Mouse (Mus musculus) kidney, postnatal 14 days (tissue): ENCODE measurements at regions not wholly inside any gene's neighbourhood (a gene's known extent, or its start where the extent isn't known, plus 50 kb on each side); places are given as distances from the start of the nearest gene placed in this dataset.
A peak's percentile ranks its signal among the peaks of the same experiment; 100 is the strongest.

Experiments
- DNase-seq: peaks from one replicate; pipeline ENCODE4 v3.0.0; 2022; ENCODE audit warnings: mixed read lengths

DNA sequence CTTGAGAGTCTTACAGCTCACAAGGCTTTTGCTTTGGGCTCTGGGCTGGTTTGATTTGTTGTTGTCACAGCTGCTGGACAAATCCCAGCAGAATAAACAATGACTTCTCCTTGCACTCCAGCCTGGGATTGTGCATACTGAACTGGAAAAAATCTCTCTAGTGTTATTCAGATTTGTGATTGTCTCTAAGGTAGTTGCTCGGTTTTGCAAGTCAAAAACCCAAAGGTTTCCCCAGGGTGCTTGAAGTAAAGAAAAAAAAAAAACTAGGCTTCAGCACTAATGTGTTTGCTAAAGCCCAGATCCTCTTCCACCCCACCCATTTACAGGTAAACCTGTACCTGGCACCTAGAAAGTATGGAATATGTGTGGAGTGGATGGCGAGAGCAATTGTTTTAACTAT, 149.5 kb upstream of the Spef2 start:
- no peak for DNase-seq

DNA sequence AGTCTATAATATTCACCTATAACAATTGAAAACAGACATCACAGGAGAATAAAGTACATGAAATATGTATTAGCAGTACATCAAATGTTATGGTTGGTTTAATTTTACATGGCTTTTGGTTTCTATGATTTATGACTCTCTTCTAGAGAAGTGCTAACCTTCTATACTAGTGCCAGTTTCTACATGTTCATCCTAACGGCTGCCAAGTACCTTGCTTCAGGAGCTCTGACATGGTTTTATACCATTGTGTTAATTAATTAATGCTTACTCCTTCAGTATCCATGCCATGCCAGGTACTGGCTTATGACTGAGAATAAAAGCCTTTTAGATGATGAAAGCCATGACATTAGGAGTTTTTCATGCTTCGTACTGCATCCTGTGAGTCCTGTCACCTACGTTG, 144.5 kb upstream of the Spef2 start:
- no peak for DNase-seq

DNA sequence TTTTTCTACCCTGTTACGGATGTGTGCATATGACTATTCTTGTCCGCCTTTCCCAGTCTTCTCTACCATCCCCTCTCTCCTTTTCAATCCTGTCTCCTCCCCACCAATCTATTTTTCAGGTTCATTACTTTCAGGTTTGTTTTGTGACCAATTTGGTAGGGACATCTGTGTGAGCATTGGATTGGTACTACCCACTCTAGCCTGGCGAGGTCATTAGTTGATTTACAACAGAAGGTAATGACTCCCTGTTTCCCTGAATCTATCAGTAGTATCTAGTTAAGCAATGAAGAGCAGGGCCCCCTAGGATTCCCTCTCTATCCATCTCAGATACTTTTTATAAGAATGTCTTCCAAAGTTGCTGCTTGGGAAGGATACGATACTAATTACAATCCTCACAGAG, 143.5 kb upstream of the Spef2 start:
- no peak for DNase-seq

DNA sequence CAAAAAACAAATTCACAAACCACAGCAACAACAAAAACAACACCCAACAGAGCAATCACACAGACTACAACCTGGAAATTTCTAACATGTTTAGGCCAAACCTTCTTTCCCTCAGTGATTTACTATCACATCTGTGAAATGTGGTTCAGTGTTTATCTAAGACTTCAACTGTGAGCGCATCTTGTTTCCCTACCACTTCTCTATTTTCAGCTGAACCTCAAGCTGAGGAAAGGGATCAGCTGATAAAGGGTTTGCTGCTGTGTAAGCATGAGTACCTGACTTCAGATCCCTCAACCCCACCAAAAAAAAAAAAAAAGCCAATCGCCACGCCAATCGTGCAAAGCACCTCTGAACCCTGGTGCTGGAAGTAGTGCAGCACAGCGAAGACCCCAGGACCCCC, 142.8 kb upstream of the Spef2 start:
- no peak for DNase-seq

DNA sequence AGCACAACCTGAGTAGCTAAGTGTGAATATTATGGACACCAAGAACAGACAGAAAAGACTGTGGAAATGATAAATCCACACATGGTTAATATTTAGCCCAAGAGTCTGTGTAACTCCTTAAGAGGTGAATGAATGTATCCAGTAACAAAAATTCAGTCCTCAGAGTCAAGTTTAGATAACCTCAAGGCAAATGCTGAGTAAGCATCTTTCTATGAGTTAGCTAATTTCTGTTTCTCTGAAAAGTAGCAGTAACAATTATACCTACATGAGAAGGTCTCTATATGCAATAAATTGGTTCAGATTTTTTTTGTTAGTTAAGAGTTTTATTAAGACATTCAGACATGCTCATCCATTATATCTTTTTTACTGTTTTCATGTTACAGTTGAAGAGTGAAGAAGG, 127.1 kb upstream of the Spef2 start:
- no peak for DNase-seq

DNA sequence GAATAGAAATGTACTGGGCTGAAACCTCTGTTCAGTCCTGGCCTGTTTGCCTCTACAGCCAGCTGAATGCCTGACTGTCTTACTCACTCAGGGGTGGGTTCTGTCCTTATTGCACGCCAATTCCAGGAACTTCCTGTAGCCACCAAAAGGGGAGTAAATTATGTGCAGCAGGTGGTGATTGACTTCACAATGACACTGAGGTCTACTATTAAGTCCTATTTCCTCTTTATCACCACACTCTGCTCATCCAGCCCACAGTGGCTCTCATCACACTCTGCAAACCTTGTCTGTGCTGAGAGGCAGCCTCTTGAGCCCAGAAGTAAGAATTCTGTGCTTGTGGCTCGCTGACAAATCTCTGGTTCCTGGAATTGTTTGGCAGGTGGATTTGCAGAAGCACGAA, 121.5 kb upstream of the Spef2 start:
- DNase-seq: no peak

DNA sequence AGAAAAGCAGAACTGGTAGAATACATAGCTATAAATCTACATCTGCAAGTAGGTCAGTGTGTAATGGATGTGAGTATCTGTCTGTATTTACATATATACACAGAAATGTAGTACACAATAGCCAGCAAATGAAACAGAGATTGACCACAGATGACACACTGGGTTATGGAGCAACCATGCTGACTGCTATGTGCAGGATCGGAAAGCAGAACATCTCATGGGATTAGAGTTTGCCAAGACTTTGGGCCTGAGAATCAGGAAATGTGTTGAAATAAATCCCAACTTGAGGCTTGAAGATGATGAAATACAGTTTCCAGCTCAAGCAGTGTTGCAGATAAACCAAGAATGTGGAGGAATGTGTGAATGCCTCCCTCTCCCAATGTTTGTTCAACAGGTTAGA, 116.1 kb upstream of the Spef2 start:
- DNase-seq: peak; percentile 23

DNA sequence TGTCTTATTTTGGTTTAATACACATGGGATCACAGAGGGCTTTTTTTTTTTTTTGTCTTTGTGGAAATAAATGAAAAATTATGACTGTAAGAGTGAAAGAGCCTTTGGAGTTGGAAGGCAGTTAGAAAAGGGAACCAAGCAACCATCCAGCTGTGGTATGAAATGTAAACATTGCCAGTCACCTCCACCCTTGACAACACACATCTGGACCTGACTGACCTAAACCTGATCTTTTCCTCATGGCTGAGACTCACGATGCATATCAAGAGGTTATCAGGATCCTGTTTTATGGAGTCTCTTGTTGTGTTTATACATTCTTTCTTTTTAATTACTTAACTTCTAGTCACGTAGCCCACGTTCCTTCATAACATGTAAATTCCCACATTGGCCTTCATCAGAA, 113.2 kb upstream of the Spef2 start:
- DNase-seq: peak; percentile 7

DNA sequence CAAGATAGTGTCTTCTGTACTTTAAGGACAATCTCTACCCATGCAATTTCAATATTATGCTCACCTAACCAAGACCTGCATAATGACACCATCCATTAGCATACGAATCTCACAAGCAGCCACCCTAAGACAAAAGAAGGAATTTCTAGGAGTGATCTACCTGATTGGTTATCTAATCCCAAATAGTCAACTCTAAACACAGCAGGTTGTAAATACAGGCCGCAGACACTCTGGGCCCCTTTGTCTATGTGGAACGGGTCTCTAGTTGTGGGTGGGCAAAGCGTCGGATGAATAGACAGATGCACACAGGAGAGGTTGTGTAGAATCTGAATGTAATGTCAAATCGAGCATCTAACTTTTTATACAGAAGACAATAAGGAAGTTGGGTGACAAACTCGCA, 91.0 kb upstream of the Spef2 start:
- no peak for DNase-seq

DNA sequence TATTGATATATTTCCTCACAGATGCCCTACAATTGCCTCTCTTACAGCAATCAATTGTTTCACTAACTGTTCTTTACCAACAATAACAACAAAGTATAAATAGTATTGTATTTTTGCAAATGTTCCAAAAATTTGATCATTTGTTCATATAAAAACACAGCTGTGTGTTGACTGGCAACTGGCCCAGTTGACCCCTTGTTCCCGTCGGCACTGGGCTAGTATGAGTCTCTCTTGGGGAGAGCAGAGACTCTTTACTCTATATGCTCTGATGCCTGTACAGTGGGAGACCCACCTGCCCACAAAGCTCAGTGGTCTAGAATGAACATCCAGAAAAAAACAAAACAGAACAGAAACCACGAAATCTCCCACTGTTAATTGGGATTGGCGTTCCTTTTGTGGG, 86.4 kb upstream of the Spef2 start:
- peak; percentile 6 for DNase-seq

DNA sequence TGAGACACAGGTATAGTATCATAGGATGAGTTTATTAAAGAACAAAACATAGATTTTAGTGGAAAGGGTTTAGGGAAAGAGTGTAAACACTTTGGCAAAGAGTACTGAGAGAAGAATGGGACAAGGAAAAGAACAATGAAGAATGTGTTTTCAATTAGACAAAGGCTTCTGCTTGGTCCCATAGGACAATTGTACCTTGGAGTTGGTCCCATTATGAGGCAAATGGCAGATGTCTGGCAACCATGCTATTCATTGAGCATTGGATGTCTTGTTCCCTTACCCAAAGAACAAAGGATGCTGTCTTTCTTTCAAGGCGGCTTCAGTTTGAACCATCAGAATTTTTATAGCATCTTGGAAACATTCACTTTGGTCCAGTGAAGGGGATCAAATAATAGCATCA, 55.8 kb upstream of the Spef2 start:
- no peak for DNase-seq
